Mouse (Mus musculus): Measurements from ENCODE around the gene Snd1. TPM values are rescaled to one million over a fixed set of nuclear protein-coding genes. Genes with fewer than 3 reads are reported as not detected.

The Snd1 gene
- polyA plus RNA-seq, 2 experiments, result 31.5 to 43.2 TPM

- ATAC-seq (ENCODE audit: insufficient read depth) (no peak), DNase-seq (ENCODE audit: low read depth in 3 of 3, low spot score in 3 of 3) (no peak)
- Histone ChIP-seq H3K4me2 (ENCODE audit: low read depth) (no peak overlapping the region), H3K27me3 (ENCODE audit: control insufficient read depth, insufficient read depth, low read length) (no peaks in the 10 kb centered on the region), H3K4me1 (replicated peaks; ENCODE audit: control insufficient read depth in 2 of 2, insufficient read depth in 2 of 2, low read length in 1 of 2) (no peaks in the 10 kb centered on the region), H3K27ac (no peak overlapping the region), H3K36me3 (replicated peaks; ENCODE audit: control insufficient read depth, insufficient read depth, low read depth) (no peaks in the 10 kb centered on the region), H3K9ac (replicated peaks) (no peak overlapping the region), H3K4me3 (ENCODE audit: insufficient read depth in 1 of 2, low read depth in 2 of 2, low read length in 2 of 2) (no peak overlapping the region), H3K9me3 (ENCODE audit: control insufficient read depth, low read length) (no peaks in the 10 kb centered on the region)
- WGBS (ENCODE audit: insufficient replicate concordance), result 75% methylated on average over 3 of the region's 3 CpGs
- TF ChIP-seq CTCF (IDR thresholded peaks at IDR 0.05; ENCODE audit: low read depth) (no peak), EP300 (IDR thresholded peaks at IDR 0.05; ENCODE audit: low read depth) (no peak)
Observed at GRCm38 (mm10) chr6:28800976-28801375, 326.0 kb downstream of the Snd1 start.

DNA sequence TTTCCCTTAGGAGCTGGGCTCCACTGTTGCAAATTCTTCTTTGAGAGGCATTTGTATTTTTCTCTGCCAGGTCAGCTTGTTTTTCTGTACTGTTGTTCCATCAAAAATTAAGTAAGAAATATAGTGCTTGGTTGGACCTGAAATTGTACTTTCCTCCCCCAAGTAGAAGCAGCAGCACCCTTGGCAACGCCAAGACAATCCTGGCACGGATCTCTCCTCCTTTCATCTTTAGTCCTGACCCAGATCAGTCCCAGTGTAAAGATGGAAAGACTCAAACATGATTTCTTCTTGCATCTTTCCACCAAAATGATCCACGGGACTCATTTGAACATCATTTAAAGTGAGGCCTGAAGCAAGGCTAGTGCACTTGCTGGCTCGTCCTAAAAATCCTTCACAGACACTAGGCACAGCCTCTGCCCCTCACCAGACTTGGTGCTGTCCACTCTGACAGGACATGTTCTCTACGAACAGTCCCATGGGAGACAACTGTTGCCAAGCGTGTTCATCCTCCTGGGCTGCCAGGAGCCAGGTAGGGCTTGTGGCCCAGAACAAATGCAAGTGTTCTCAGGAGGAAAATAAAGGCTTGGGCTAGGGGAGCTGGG, 328.8 kb downstream of the Snd1 start:
- TF ChIP-seq CTCF (IDR thresholded peaks at IDR 0.05; ENCODE audit: low read depth) (no peak), EP300 (IDR thresholded peaks at IDR 0.05; ENCODE audit: low read depth) (no peak)
- H3K9me3 ChIP-seq (ENCODE audit: control insufficient read depth, low read length), result no peaks in the 10 kb centered on the region
- ATAC-seq (ENCODE audit: insufficient read depth) (no peak), DNase-seq (ENCODE audit: low read depth in 3 of 3, low spot score in 3 of 3) (no peak)
- H3K4me3 ChIP-seq (ENCODE audit: insufficient read depth in 1 of 2, low read depth in 2 of 2, low read length in 2 of 2), result no peak overlapping the region
- no peaks in the 10 kb centered on the region for H3K36me3 ChIP-seq (replicated peaks; ENCODE audit: control insufficient read depth, insufficient read depth, low read depth)
- no peaks in the 10 kb centered on the region for H3K4me1 ChIP-seq (replicated peaks; ENCODE audit: control insufficient read depth in 2 of 2, insufficient read depth in 2 of 2, low read length in 1 of 2)
- no peak overlapping the region for H3K27ac ChIP-seq
- no peak overlapping the region for H3K9ac ChIP-seq (replicated peaks)
- H3K27me3 ChIP-seq (ENCODE audit: control insufficient read depth, insufficient read depth, low read length), result no peaks in the 10 kb centered on the region
- WGBS (ENCODE audit: insufficient replicate concordance), result 72% methylated on average over 6 of the region's 6 CpGs
- H3K4me2 ChIP-seq (ENCODE audit: low read depth), result no peak overlapping the region

DNA sequence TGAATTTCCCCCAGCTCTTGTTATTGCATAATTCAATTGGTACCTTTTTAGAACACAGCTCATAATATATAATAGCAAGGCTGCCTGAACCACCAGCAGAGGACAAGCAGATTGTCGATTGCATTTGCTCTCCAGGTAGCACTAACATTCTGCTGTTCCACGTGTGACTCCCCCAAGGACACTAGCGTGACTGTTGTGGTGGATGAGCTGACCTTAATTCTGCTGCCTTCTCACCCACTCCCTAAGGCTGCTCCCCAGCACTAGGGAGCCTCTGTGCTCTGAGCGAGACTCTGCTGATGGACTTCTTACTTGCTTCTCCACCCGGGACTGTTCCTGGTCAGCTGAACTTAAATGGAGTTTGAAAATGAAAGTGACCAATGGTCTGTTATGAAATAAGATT, 329.8 kb downstream of the Snd1 start:
- DNase-seq (ENCODE audit: low read depth in 3 of 3, low spot score in 3 of 3) (no peak), ATAC-seq (ENCODE audit: insufficient read depth) (no peak)
- Histone ChIP-seq H3K9ac (replicated peaks) (no peak overlapping the region), H3K4me1 (replicated peaks; ENCODE audit: control insufficient read depth in 2 of 2, insufficient read depth in 2 of 2, low read length in 1 of 2) (no peaks in the 10 kb centered on the region), H3K9me3 (ENCODE audit: control insufficient read depth, low read length) (no peaks in the 10 kb centered on the region), H3K27ac (no peak overlapping the region), H3K4me3 (ENCODE audit: insufficient read depth in 1 of 2, low read depth in 2 of 2, low read length in 2 of 2) (no peak overlapping the region), H3K27me3 (ENCODE audit: control insufficient read depth, insufficient read depth, low read length) (no peaks in the 10 kb centered on the region), H3K36me3 (replicated peaks; ENCODE audit: control insufficient read depth, insufficient read depth, low read depth) (no peaks in the 10 kb centered on the region), H3K4me2 (ENCODE audit: low read depth) (no peak overlapping the region)
- 78% methylated on average over 5 of the region's 5 CpGs for WGBS (ENCODE audit: insufficient replicate concordance)
- TF ChIP-seq CTCF (IDR thresholded peaks at IDR 0.05; ENCODE audit: low read depth), result no peak
- TF ChIP-seq EP300 (IDR thresholded peaks at IDR 0.05; ENCODE audit: low read depth), result no peak

GRCm38 (mm10) chr6:28813057-28813456, 338.1 kb downstream of the Snd1 start:
- no peaks in the 10 kb centered on the region for H3K27me3 ChIP-seq (ENCODE audit: control insufficient read depth, insufficient read depth, low read length)
- no peak overlapping the region for H3K4me3 ChIP-seq (ENCODE audit: insufficient read depth in 1 of 2, low read depth in 2 of 2, low read length in 2 of 2)
- no peaks in the 10 kb centered on the region for H3K36me3 ChIP-seq (replicated peaks; ENCODE audit: control insufficient read depth, insufficient read depth, low read depth)
- no peaks in the 10 kb centered on the region for H3K4me1 ChIP-seq (replicated peaks; ENCODE audit: control insufficient read depth in 2 of 2, insufficient read depth in 2 of 2, low read length in 1 of 2)
- no peak overlapping the region for H3K9ac ChIP-seq (replicated peaks)
- 75% methylated on average over 9 of the region's 9 CpGs for WGBS (ENCODE audit: insufficient replicate concordance)
- H3K4me2 ChIP-seq (ENCODE audit: low read depth), result no peak overlapping the region
- no peak overlapping the region for H3K27ac ChIP-seq
- ATAC-seq (ENCODE audit: insufficient read depth) (no peak), DNase-seq (ENCODE audit: low read depth in 3 of 3, low spot score in 3 of 3) (no peak)
- TF ChIP-seq EP300 (IDR thresholded peaks at IDR 0.05; ENCODE audit: low read depth), result no peak
- H3K9me3 ChIP-seq (ENCODE audit: control insufficient read depth, low read length), result no peaks in the 10 kb centered on the region

DNA sequence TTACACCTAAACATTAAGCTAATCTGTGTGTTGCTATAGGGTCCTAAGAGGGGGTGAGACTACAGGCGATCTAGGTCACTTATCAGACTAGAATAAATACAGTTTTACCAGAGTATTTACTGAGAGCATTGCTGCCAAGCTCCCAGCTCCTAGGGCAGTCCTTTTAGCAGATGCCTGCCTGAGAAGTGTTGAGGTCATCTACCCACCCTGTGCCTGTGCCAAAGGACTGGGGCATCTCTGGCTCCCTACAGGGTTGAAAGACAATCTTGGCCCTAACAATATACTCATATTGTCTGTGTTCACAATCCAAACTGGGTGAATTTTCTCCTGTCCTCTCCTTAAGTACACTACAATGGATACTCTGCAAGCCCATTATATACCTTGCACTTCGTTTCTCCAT, 340.0 kb downstream of the Snd1 start:
- Histone ChIP-seq H3K4me3 (ENCODE audit: insufficient read depth in 1 of 2, low read depth in 2 of 2, low read length in 2 of 2) (no peak overlapping the region), H3K27ac (no peak overlapping the region), H3K9me3 (ENCODE audit: control insufficient read depth, low read length) (no peaks in the 10 kb centered on the region), H3K9ac (replicated peaks) (no peak overlapping the region), H3K4me1 (replicated peaks; ENCODE audit: control insufficient read depth in 2 of 2, insufficient read depth in 2 of 2, low read length in 1 of 2) (no peaks in the 10 kb centered on the region), H3K36me3 (replicated peaks; ENCODE audit: control insufficient read depth, insufficient read depth, low read depth) (no peaks in the 10 kb centered on the region), H3K4me2 (ENCODE audit: low read depth) (no peak overlapping the region), H3K27me3 (ENCODE audit: control insufficient read depth, insufficient read depth, low read length) (no peaks in the 10 kb centered on the region)
- ATAC-seq (ENCODE audit: insufficient read depth), result no peak
- WGBS (ENCODE audit: insufficient replicate concordance), result 34% methylated on average over 2 of the region's 2 CpGs
- DNase-seq (ENCODE audit: low read depth in 3 of 3, low spot score in 3 of 3), result no peak
- TF ChIP-seq EP300 (IDR thresholded peaks at IDR 0.05; ENCODE audit: low read depth) (no peak), CTCF (IDR thresholded peaks at IDR 0.05; ENCODE audit: low read depth) (no peak)

All from liver, embryonic 14.5 days (tissue).